Mouse (Mus musculus) leukemia stem cell, adult 10-12 weeks (primary cell): ENCODE measurements around the gene Gm16181. TPM values are rescaled to one million over a fixed set of nuclear protein-coding genes. Genes with fewer than 3 reads are reported as not detected.

Source experiments
- polyA plus RNA-seq: library from polyadenylated mRNA; stranded (reverse); fragments of >175 nt; gene quantifications from 2 replicates; pipeline ENCODE4 v1.2.3, GENCODE M21; 2012; ENCODE audit warnings: low replicate concordance

Gm16181 gene
- polyA plus RNA-seq, result not detected in 2 replicates

DNA sequence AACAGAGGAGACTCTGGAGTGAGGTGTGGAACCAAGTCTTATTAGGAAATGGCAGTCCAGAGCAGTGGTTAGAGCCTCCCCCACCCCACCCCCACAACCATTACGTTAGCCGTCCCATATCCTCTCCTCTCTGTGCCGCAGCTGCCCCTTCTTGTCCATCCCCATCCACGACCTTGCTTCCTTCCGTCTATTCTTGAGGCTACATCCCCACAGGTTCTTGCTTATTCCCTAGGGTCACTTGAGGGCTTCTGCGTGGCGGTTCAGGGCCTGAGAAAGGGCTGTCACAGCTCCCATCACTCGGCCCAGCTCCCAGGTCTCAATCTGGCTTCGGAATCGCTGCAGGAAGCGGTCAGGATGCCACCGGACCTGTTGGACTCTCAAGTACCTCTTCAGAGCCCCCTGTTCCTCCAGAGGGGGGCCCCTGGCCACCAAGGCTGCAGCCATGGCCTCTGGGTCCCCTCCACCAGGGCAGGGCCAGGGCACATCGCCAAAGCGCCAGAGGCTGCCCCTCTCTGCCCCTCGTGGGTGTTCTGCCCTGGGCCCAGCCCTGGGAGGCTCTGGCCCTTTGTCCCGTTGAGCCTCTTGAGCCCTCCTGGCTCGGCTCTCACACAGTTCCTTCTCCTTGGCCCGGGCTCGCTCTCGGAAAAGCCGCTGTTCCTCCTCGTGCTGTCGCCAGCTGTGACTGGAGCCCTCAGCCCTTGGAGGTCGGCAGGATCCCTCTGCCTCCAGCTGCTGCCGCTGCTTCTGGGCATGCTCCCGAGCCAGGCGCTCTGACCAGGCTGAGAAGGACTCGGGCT lies at the start of gene Gm16181:
Gm16181 (plus strand) TSS at position 679 of the 797 bp plus-strand sequence.

DNA sequence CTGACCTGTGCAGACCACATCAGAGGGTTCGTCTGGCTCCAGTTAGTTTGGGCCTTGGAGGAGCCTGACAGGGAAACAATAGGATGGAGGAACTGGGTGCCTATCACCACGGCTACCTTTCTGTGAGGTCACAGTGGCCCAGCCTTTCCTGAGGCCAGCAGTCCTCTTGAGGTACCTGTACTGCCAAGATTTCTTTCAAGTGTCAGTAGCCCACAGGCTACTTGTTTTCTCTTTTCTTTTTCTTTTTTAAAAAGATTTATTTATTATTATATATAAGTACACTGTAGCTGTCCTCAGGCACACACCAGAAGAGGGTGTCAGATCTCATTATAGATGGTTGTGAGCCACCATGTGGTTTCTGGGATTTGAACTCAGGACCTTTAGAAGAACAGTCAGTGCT lies 44.7 kb upstream of the Gm16181 start, which contains the start of gene Aif1:
Aif1 (minus strand) TSS at position 101 of the 400 bp plus-strand sequence.

DNA sequence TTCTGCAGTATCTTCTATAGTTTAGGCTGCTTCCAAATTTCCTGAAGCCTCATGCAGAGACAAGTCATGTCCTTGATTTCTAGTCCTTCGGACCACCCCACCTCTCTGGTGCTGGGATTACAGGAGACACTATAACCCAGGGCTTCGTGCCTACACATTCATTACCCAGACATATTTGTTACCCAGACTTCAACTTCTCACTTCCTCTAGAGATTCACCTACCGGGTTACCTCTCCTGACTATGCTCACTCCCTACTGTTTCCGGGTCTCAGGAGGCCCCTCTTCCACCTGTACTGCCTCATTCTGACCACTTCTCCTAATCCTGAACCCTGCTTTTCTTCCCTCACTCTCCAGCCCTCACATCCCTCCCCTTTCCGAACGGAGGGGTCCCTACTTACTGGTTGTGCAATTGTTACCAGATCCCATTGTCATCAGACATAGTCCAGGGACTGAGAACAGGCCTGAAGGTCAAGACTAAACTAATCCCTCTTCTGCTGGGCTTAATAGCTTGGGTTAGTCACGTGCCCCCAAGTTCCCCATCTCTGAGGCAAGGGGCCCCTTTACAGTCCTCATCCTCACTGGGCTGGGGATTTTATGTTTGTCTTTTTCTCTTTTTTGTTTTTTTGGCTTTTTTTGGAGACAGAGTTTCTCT lies 32.5 kb upstream of the Gm16181 start, which contains the start of gene Lst1:
Lst1 (minus strand) TSS at position 481 of the 652 bp plus-strand sequence.

DNA sequence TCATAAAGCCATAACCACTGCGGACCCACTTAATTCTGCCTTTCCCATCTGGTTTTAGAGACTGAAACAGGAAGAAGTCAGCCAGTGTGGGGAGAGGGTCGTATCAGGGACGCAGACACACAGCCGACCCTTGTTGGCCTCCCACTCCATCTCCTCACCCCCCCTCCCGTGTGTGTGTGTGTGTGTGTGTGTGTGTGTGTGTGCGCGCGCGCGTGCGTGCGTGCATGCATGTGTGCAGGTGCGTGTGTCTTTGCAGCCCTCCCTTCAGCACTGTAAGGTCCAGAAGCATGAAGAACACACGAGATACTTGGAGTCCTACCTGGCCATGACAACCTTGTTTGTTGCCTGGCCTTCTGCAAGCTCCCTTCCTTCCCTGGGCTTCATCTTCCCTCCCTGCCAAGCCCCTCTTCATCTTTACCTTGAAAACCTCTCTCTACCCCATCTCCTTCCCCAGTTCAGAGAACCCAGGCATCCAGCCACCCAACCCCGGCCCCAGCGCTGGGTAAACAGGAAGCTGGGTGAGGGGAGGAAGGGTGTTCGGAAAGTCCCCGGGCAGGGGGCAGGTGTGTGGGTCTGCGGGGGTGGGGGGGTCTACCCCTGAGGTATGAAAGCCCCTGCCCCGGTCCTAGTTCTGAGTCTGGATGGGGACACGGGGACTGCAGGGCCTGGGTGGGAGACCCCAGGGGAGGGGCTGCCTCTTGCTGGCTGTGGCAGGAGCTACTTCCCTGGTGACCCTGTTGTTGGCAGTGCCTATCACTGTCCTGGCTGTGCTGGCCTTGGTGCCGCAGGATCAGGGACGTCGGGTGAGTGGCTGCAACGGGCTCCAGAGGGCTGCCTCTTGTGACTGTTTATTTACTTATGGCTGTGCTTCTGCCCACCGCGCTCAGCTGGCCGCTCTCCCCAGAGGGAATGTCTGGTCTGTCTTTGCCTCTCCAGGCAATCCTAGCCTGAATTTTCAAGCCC lies 26.5 kb upstream of the Gm16181 start, which contains the start of gene Ltb:
Ltb (plus strand) TSS at position 559 of the 963 bp plus-strand sequence.

DNA sequence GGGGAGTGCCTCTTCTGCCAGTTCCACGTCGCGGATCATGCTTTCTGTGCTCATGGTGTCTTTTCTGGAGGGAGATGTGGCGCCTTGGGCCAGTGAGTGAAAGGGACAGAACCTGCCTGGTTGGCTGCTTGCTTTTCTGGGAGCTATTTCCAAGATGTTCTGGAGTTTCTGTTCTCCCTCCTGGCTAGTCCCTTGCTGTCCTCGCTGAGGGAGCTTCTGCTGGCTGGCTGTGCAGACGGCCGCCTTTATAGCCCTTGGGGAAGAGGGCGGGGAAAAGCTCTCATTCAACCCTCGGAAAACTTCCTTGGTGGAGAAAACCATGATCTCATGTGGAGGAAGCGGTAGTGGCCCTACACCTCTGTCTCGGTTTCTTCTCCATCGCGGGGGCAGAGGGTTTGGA lies 18.8 kb upstream of the Gm16181 start, which contains the start of gene Tnf:
Tnf (minus strand) TSS at position 221 of the 400 bp plus-strand sequence.

DNA sequence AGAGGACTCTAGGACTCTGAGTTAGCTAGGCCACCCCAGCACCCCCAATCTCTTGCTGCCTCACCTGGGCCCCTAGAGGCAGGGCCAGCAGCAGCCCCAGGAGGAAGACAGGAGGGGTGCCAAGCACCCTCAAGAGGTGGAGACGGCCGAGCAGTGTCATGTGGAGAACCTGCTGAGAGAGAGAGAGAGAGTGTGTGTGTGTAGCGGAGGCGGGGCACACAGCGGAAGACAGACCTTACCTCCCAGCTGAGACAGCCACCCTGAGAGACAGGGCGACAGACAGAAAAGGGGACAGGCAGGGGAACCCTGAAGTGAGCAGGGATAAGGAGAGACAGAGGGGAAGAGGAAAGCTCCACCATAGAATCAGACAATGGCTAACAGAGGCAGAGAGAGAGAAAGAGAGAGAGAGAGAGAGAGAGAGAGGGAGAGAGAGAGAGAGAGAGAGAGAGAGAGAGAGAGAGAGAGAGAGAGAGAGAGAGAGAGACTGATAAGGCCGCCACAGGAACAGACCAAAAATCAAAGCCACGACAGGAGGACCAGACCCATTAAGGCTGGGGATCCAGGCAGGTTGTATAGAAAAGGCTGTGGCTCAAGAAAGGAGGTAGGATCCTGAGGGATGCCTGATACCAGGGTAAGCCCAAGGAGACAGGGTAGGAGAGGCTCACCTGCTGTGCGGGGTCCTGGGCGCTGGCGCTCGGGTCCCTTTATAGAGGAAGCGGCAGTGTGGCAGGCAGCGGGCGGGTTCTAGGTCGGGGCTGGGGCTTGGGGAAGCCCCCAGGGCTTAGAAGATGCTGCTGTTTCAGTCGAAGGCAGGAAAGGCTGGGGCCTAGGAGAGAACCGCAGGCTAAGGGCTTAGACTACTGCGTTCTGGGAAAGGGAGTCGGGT lies 15.9 kb upstream of the Gm16181 start, which contains the start of gene Lta:
Lta (minus strand) TSS at position 858 of the 886 bp plus-strand sequence.

DNA sequence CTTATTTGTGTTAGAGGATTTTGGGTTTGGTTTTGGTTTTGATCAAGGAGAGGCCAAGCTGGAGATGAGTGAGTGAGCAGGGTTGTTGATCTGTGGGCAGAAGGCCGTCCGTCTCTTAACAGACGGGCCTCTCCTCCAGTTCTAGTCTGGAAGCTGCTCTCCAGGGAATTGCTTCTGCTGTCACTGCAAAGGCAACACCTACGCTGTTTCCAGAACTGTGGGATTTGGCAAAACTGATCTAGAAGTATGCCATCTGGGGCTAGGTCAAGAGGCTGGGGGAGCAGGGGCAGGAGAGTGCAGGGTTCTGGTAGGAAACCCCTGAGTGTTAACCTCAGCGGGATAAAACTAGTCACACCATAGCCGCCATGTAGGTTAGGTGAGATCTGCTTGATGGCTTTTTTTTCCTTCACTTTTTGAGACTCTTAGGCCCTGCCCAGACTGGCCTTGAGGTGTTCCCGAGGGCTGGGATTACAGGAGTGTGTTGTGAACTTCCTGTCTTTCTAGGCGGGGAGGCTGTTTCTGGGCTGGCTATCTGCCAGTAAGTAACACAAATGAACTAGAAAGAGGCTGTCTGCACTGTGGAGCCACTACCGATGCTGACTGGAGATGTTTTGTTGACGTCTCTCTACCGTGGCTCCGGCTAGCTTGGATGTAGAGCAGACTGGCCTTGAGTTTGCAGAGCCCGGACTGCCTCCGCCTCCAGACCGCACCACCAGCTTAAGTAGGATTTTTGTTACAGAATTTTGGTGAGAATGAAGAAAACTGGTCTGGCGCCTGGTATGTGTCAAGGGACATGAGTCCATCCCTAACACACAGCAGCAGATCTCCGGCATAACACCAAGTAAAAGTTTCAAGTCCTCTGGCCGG lies 12.7 kb downstream of the Gm16181 start, which contains the start of gene Atp6v1g2:
Atp6v1g2 (plus strand) TSS at position 547 of the 867 bp plus-strand sequence.

DNA sequence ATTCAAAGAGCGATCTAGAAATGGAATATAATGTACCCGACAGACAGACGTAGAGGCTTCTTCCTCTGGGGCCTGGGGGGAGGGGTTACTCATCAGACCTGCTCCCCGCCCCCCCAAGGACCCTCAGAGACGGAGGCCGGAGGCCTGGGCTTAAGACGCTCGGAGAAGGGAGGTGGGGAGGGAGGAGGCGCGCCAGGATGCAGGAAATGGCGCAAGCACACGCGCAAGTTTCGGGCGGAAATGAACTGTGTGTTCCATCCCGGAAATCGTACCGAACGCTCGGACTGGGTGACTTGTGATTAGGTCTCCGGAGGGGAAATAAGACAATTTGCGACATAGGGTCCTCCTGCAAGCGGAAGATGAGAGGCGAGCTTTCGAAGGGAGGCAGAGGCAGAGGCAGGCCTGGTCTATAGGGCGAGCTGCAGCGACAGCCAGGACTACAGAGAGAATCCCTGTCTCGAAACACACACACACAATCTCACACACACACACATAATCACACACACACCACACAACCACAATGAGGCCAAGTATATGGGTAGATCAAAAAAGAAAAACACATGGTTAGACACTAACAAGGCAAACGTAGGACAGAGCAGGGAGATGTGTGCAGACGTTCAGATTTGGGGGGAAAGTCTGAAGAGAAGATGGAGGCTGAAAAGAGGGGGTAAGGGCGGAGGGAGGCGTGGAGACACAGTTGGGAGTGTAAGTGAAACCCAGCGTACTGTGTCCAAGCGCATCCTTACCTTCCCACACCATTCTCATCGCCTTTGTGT lies 15.2 kb downstream of the Gm16181 start, which contains the start of gene Nfkbil1:
Nfkbil1 (minus strand) TSS at position 179 of the 776 bp plus-strand sequence.

DNA sequence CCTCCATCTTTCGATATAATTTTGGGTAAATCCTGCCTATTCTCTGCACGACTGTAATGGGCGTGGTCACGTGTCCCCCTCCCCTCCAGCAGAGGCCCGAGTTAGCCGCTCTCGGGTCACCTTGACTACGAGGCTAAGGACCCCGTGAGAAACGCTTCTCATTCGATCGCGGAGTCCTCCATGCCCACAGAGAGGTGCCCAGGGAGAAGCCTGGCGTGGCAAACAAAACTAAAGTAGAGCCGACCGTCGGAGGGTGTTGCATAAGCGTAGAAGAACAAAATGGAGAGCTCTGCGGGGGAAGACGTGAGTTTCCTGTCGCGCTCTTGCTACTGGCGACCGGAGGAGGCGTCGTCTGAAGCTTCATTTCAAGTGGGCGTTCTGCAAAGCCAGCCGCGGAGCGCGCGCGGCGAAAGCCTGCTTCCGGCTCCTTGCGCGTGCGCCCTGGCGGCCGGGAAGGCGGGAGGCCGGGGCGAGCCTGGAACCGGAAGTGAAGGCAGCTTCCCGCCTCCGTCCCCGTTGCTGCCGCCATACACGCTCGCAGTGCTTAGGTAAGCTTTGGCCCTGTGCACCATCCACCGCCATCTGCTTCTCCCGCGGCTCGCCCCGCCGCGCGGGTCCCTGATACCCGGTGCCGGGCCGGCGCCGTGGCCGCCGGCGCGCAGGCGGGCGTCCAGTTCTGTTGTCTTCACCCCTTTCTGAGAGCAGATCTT lies 20.8 kb downstream of the Gm16181 start, which contains the start of gene Ddx39b:
Ddx39b (plus strand) TSS at position 442 of the 710 bp plus-strand sequence.

DNA sequence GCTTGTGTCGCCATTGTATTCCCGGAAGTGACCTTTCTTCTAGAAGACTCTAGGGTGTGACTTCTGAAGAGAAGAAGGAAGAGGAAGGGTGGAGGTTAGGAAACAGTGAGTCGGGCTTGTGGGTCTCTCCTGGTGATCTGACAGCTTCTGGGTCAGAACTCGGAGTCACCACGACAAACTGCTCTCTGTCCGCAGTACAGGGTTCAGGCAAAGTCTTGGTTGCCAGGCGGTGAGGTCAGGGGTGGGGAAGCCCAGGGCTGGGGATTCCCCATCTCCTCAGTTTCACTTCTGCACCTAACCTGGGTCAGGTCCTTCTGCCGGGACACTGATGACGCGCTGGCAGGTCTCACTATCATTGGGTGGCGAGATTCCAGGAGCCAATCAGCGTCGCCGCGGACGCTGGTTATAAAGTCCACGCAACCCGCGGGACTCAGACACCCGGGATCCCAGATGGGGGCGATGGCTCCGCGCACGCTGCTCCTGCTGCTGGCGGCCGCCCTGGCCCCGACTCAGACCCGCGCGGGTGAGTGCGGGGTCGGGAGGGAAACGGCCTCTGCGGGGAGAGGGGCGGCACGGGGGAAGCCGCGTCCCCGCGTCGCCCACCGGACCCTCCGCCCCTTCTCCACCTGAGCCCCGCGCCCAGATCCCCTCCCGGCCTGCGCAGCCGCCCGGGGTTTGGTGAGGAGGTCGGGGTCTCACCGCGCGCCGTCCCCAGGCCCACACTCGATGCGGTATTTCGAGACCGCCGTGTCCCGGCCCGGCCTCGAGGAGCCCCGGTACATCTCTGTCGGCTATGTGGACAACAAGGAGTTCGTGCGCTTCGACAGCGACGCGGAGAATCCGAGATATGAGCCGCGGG lies 42.3 kb downstream of the Gm16181 start, which contains the start of gene H2-D1:
H2-D1 (plus strand) TSS at position 67 of the 859 bp plus-strand sequence.

Other genes starting within 250 kb of the Gm16181 start
- 3.5 and 6.7 TPM in 2 replicates for gene Hspa1a, start 248.7 kb upstream of the Gm16181 start, polyA plus RNA-seq
- not detected in 2 replicates for gene Hspa1l, start 248.1 kb upstream of the Gm16181 start, polyA plus RNA-seq
- gene Lsm2, start 239.0 kb upstream of the Gm16181 start, polyA plus RNA-seq, result 146 and 328 TPM in 2 replicates
- gene Vars, start 219.8 kb upstream of the Gm16181 start, polyA plus RNA-seq, result 1,671 and 2,394 TPM in 2 replicates
- gene Vwa7, start 204.3 kb upstream of the Gm16181 start, polyA plus RNA-seq, result 1.2 and 1.8 TPM in 2 replicates
- 8.2 and 32.0 TPM in 2 replicates for gene Sapcd1, start 192.8 kb upstream of the Gm16181 start, polyA plus RNA-seq
- 33.3 and 82.0 TPM in 2 replicates for gene Msh5, start 174.1 kb upstream of the Gm16181 start, polyA plus RNA-seq
- 197 and 295 TPM in 2 replicates for gene Clic1, start 170.9 kb upstream of the Gm16181 start, polyA plus RNA-seq
- gene Ddah2, start 161.8 kb upstream of the Gm16181 start, polyA plus RNA-seq, result 22.4 and 54.0 TPM in 2 replicates
- 0.34 TPM in 1 of 2 replicates, not detected in the other for gene Ly6g6c, start 155.4 kb upstream of the Gm16181 start, polyA plus RNA-seq
- 0.27 and 0.54 TPM in 2 replicates for gene Mpig6b, start 154.7 kb upstream of the Gm16181 start, polyA plus RNA-seq
- not detected in 2 replicates for gene Ly6g6e, start 143.9 kb upstream of the Gm16181 start, polyA plus RNA-seq
- gene Ly6g6d, start 142.8 kb upstream of the Gm16181 start, polyA plus RNA-seq, result not detected in 2 replicates
- 0.31 TPM in 1 of 2 replicates, not detected in the other for gene Ly6g6f, start 135.2 kb upstream of the Gm16181 start, polyA plus RNA-seq
- 312 and 354 TPM in 2 replicates for gene Abhd16a, start 131.6 kb upstream of the Gm16181 start, polyA plus RNA-seq
- gene Ly6g5c, start 112.6 kb upstream of the Gm16181 start, polyA plus RNA-seq, result not detected in 2 replicates
- gene Ly6g5b, start 105.4 kb upstream of the Gm16181 start, polyA plus RNA-seq, result 0.71 TPM in 1 of 2 replicates, not detected in the other
- gene Gpank1, start 99.4 kb upstream of the Gm16181 start, polyA plus RNA-seq, result 76.3 and 112 TPM in 2 replicates
- gene Csnk2b, start 98.8 kb upstream of the Gm16181 start, polyA plus RNA-seq, result 69.5 and 70.4 TPM in 2 replicates
- gene D17H6S53E, start 94.5 kb upstream of the Gm16181 start, polyA plus RNA-seq, result 9.5 and 12.1 TPM in 2 replicates
- 0.24 TPM in 1 of 2 replicates, not detected in the other for gene Apom, start 88.8 kb upstream of the Gm16181 start, polyA plus RNA-seq
- 803 and 946 TPM in 2 replicates for gene Bag6, start 85.7 kb upstream of the Gm16181 start, polyA plus RNA-seq
- gene Prrc2a, start 55.9 kb upstream of the Gm16181 start, polyA plus RNA-seq, result 1,544 and 3,522 TPM in 2 replicates
- 1.9 and 3.8 TPM in 2 replicates for gene Aif1, start 44.8 kb upstream of the Gm16181 start, polyA plus RNA-seq
- 1.1 and 24.0 TPM in 2 replicates for gene Lst1, start 32.4 kb upstream of the Gm16181 start, polyA plus RNA-seq
- 75.8 and 165 TPM in 2 replicates for gene Ltb, start 26.4 kb upstream of the Gm16181 start, polyA plus RNA-seq
- gene Tnf, start 18.8 kb upstream of the Gm16181 start, polyA plus RNA-seq, result 2.6 and 2.7 TPM in 2 replicates
- gene Lta, start 15.5 kb upstream of the Gm16181 start, polyA plus RNA-seq, result 4.2 and 5.6 TPM in 2 replicates
- gene Atp6v1g2, start 12.8 kb downstream of the Gm16181 start, polyA plus RNA-seq, result 0.69 and 1.2 TPM in 2 replicates
- 31.5 and 40.3 TPM in 2 replicates for gene Nfkbil1, start 15.0 kb downstream of the Gm16181 start, polyA plus RNA-seq
- gene Ddx39b, start 20.9 kb downstream of the Gm16181 start, polyA plus RNA-seq, result 114 and 195 TPM in 2 replicates
- gene H2-D1, start 41.9 kb downstream of the Gm16181 start, polyA plus RNA-seq, result 138 and 236 TPM in 2 replicates
- gene H2-Q1, start 99.6 kb downstream of the Gm16181 start, polyA plus RNA-seq, result 2.6 and 3.1 TPM in 2 replicates
- 1.7 and 1.8 TPM in 2 replicates for gene H2-Q2, start 121.4 kb downstream of the Gm16181 start, polyA plus RNA-seq
- 114 and 185 TPM in 2 replicates for gene H2-Q4, start 158.8 kb downstream of the Gm16181 start, polyA plus RNA-seq
- gene H2-Q6, start 204.0 kb downstream of the Gm16181 start, polyA plus RNA-seq, result 67.9 and 111 TPM in 2 replicates
- 8.4 and 19.9 TPM in 2 replicates for gene H2-Q7, start 218.3 kb downstream of the Gm16181 start, polyA plus RNA-seq
- 2.4 and 3.7 TPM in 2 replicates for gene H2-Q10, start 249.3 kb downstream of the Gm16181 start, polyA plus RNA-seq